Mouse (Mus musculus) activated CD4-positive, CD25-positive, alpha-beta regulatory T cell, adult 4 months (primary cell): Measurements from ENCODE around the gene Sall2. TPM values are rescaled to one million over a fixed set of nuclear protein-coding genes. Genes with fewer than 3 reads are reported as not detected.

Experiments used
- ATAC-seq: one replicate; pipeline ENCODE4 v1.8.0; 2017
- polyA plus RNA-seq, 2 experiments: library from polyadenylated mRNA; unstranded; fragments of 100-300 nt; shearing (Covaris generic); gene quantifications; one replicate each; pipeline ENCODE4 v1.2.1; 2017

Sall2 gene
- polyA plus RNA-seq, 2 experiments from 2014 or later, result 2.9 to 4.1 TPM

GRCm38 (mm10) chr14:52295558-52296264 lies 32.9 kb downstream of the Sall2 start:
- ATAC-seq, result peak; percentile 23

DNA sequence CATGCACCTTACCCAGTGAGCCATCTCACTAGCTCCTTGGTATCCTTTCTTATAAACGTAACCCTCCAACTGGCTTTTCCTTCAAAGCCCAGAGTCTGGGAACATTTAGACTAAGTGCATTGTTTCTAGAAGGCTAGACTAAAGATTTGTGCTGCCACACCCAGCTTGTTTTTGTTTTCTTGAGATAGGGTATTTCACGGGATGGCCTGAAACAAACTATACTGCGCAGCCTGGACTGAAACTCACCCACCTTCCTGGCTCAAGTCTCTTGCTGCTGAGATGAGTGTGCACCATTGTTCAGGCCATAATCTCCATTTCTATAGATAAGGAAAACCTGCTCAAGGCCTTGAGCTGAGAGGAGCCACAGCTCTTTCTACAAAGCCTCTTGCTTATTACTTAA lies 44.4 kb downstream of the Sall2 start:
- no peak for ATAC-seq

DNA sequence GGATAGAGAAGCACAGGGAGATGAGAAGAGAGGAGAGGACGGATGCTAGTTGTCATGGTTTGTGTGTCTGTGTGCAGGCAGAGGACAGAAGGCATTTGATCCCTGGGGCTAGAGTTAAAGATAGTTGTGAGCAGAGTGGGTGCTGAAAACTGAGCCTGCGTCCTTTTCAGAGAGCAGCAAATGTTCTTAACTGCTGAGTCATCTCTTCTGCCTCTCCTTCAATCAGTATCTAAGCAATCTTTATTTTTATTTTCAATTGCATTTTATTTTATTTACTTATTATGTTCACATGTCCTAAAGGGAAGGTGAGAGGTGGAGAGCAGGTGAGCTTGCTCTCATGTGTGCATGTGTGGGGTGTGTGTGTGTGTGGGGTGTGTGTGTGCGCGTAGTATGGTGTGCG lies 44.9 kb downstream of the Sall2 start:
- no peak for ATAC-seq

DNA sequence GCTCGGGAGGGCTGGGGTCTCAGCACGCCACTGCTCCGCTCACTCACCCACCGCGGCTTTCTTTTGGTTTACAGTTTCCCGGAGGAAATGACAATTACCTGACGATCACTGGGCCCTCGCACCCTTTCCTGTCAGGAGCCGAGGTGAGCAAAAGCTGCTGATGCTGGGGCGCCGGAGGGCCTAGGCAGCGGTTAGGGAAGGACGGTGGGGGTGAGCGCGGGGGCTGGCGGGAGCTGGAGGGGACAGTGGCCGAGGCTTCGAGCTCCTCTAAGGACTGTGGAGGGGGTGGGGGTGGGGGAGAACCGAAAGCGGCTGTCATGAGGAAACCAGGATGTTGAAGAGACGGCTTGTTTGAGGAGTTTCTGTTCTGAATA lies 48.8 kb downstream of the Sall2 start:
- ATAC-seq, result no peak

DNA sequence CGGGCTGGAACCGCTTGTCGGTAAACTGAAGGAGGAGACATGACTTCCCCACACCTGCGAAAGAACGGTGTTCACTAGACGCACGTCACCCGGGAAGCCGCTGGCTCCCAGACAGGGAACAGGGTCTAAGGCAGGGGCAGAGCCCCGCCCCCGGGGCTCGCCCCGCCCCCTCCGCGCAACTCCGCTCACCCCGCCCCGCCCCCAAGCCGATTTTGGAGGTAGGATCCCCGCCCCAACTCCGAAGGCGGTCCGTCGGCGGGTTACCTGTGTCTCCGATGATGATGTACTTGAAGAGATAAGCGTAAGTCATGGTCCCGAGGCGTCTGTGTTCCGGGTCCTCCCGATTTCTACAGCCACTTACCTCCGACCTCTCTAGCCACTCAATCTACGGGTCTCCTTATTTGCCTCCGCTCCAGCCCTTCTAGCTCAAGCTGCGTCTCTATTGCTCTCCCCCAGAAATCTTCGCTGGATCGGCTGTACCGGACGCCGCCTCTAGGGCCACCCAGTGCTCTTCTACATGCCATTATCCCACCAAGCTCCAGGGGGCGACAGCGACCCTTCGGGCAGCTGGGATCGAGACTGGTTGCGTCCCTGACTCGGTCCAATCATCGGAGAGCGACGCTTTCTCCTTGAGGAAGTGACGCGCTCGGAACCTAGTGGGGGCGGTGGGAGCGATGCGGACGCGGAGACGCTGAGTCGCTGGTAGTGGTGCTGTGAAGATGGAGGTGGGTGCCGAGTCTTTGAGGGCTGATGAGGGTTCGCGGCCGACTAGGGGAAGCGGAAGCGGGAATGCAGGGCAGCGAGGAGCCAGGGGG lies 49.4 kb downstream of the Sall2 start, which contains the start of the genes Tox4 and Rab2b:
Gene Tox4, plus strand, starts transcription at position 215 of the 815 bp plus-strand sequence.
Gene Rab2b, minus strand, starts transcription at position 614 of the 815 bp plus-strand sequence.
- peak; percentile 95 for ATAC-seq

DNA sequence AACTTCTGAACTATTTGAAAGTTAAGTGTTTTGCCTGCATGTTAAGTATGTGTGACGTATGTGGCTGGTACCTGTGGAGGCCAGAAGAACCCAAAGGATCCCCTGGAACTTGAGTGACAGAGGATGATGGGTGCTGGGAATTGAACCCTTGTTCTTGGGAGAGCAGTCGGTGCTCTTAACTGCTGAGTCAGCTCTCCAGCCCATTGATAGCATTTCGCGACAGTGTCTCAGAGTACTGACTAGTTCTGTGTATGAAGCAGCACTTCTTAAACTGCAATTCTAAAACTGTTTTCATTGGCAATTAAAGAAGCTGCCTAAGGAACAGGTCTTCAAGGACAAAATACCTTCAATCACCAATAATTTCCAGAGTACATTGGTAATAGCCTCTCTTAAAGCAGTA lies 51.4 kb downstream of the Sall2 start:
- ATAC-seq, result no peak

- peak; percentile 32 for ATAC-seq
These were observed 55.8 kb downstream of the Sall2 start for GRCm38 (mm10) chr14:52272781-52273180.

Other genes starting within 250 kb of the Sall2 start
- 100 to 1,000 TPM; 414 to 423 TPM for gene Hnrnpc, start 224.7 kb downstream of the Sall2 start, polyA plus RNA-seq
- gene Rpgrip1, start 218.1 kb downstream of the Sall2 start, polyA plus RNA-seq, result 10 to 100 TPM; 71.4 to 94.9 TPM
- gene Supt16, start 131.3 kb downstream of the Sall2 start, polyA plus RNA-seq, result 10 to 100 TPM; 46.7 to 52.4 TPM
- 10 to 100 TPM; 58.3 to 58.5 TPM for gene Chd8, start 71.0 kb downstream of the Sall2 start, polyA plus RNA-seq
- gene Tox4, start 49.6 kb downstream of the Sall2 start, polyA plus RNA-seq, result 10 to 100 TPM; 66.0 to 76.9 TPM
- gene Rab2b, start 49.2 kb downstream of the Sall2 start, polyA plus RNA-seq, result 10 to 100 TPM; 14.5 to 17.3 TPM
- gene Mettl3, start 23.6 kb downstream of the Sall2 start, polyA plus RNA-seq, result 10 to 100 TPM; 32.3 to 33.8 TPM
- gene Olfr1513, start 27.6 kb upstream of the Sall2 start, polyA plus RNA-seq, result under 1 TPM in 1 of 2 experiments, not detected in 1; 0.12 TPM
- gene Olfr1512, start 50.4 kb upstream of the Sall2 start, polyA plus RNA-seq, result not detected
- not detected for gene Olfr1511, start 68.6 kb upstream of the Sall2 start, polyA plus RNA-seq
- gene Olfr1510, start 85.6 kb upstream of the Sall2 start, polyA plus RNA-seq, result not detected
- not detected for gene Olfr1509, start 114.2 kb upstream of the Sall2 start, polyA plus RNA-seq
- not detected for gene Olfr1508, start 138.7 kb upstream of the Sall2 start, polyA plus RNA-seq
- under 1 TPM in 1 of 2 experiments, not detected in 1; 0.81 TPM for gene Olfr1507, start 167.0 kb upstream of the Sall2 start, polyA plus RNA-seq